Mouse (Mus musculus) midbrain, embryonic 14.5 days (tissue): ENCODE data around the gene Perp. TPM values are rescaled to one million over a fixed set of nuclear protein-coding genes. Genes with fewer than 3 reads are reported as not detected.

ENCODE experiments used
- ATAC-seq: fragments of 200-750 bp; cut with Nextera tagmentation; 2 replicates; pipeline ENCODE4 v1.8.0; 2017; ENCODE audit warnings: moderate number of reproducible peaks, moderate library complexity; ENCODE audit not compliant: low FRiP score, low TSS enrichment
- DNase-seq: peaks from one replicate; pipeline ENCODE4 v3.0.0-alpha.2; 2015
- H3K27ac ChIP-seq: fragments of 300-500 bp; sonication (generic); replicated peaks from 2 replicates; pipeline ENCODE4 v1.5.1; 2014; ENCODE audit warnings: mild to moderate bottlenecking, low read depth, low read length, moderate library complexity
- H3K27me3 ChIP-seq: fragments of 300-500 bp; sonication (generic); 2 replicates; pipeline ENCODE4 v1.6.1; 2014; ENCODE audit warnings: low read length, control low read depth, mixed read lengths; ENCODE audit not compliant: control insufficient read depth, insufficient read depth
- H3K36me3 ChIP-seq: fragments of 300-500 bp; sonication (generic); 2 replicates; pipeline ENCODE4 v1.6.1; 2014; ENCODE audit warnings: low read length, control low read depth; ENCODE audit not compliant: control insufficient read depth, insufficient read depth
- H3K4me1 ChIP-seq: fragments of 300-500 bp; sonication (generic); 2 replicates; pipeline ENCODE4 v1.6.1; 2014; ENCODE audit warnings: mild to moderate bottlenecking, antibody characterized with exemption, low read length, control low read depth; ENCODE audit not compliant: control insufficient read depth, insufficient read depth
- H3K4me2 ChIP-seq: fragments of 300-500 bp; sonication (generic); 2 replicates; pipeline ENCODE4 v1.6.1; 2014; ENCODE audit warnings: mild to moderate bottlenecking, low read length, moderate library complexity
- H3K4me3 ChIP-seq: fragments of 300-500 bp; sonication (generic); replicated peaks from 2 replicates; pipeline ENCODE4 v1.5.1; 2014; ENCODE audit warnings: low read depth, low read length
- H3K9ac ChIP-seq: fragments of 300-500 bp; sonication (generic); replicated peaks from 2 replicates; pipeline ENCODE4 v1.6.1; 2014; ENCODE audit warnings: mild to moderate bottlenecking, low read length, moderate library complexity
- H3K9me3 ChIP-seq: fragments of 300-500 bp; sonication (generic); 2 replicates; pipeline ENCODE4 v1.6.1; 2016; ENCODE audit warnings: low read length, control low read depth, mixed read lengths; ENCODE audit not compliant: control insufficient read depth
- WGBS: fragments of 180-500 bp; shearing (Covaris S2); extraction: QIAGEN DNeasy Blood & Tissue Kit; methylation state at CpG from one replicate; pipeline ENCODE4 v1.1.7; 2014; 5-methylcytosine and 5-hydroxymethylcytosine counted together
- polyA plus RNA-seq: library from polyadenylated mRNA; unstranded; fragments of >200 nt; fragmentation: Nextera tagmentation; extraction: Ambion mirVana; gene quantifications from 2 replicates; pipeline ENCODE4 v1.2.1, GENCODE M21; 2014

The Perp gene
- 4.1 and 4.3 TPM in 2 replicates for polyA plus RNA-seq

DNA sequence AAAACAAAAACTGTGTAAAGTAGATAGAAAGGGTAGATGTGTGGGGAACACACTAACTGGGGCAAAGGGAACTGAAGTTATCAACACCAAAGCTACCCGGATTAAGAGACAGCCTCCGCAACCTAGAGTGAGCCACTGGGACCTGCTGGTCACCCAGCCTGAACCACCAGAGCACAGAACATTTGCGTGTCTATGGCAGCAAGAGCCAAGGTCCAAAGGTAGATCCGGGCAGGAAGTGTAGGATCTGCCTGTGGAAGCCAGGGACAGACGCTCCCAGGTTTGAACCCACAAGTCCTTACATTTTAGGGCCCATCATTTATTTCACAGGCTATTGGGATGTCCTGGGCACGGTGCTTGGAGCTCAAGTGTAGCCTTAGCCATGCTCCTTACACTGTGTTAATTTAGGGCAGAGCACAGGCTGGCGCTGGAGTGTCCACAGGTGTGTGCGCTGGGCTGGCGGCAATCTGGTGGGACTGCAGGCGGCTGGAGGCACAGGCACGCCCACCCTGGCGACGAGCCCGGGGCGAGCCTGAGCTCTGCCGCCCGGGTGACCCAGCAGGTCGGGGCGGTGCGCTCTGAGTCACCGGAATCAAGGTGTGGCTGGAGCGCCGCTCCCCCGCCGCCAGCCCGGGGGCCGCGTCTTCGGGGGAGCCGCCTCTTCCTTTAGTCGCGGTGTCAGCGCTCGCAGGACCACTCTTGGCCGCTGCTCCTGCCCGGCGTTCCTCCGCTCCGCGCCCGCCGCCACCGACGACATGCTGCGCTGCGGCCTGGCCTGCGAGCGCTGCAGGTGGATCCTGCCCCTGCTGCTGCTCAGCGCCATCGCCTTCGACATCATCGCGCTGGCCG lies at the start of gene Perp:
Perp (plus strand) TSS at position 580 of the 846 bp plus-strand sequence.
- Histone ChIP-seq H3K36me3 (no peaks in the 10 kb centered on the region), H3K9ac (peak within 1 kb of the TSS; percentile 60), H3K4me3 (peak within 1 kb of the TSS; percentile 54), H3K4me1 (0 out of 2 replicates have a peak, but pooled peaks cover 3% of the 10 kb centered on the region), H3K27ac (no peak within 1 kb of the TSS), H3K9me3 (no peaks in the 10 kb centered on the region), H3K4me2 (peak within 1 kb of the TSS; percentile 95), H3K27me3 (peaks cover 30% of the 10 kb centered on the region)
- peak; percentile 76 for DNase-seq
- peak; percentile 82 for ATAC-seq
- WGBS = 3% methylated on average over 54 of the region's 54 CpGs

DNA sequence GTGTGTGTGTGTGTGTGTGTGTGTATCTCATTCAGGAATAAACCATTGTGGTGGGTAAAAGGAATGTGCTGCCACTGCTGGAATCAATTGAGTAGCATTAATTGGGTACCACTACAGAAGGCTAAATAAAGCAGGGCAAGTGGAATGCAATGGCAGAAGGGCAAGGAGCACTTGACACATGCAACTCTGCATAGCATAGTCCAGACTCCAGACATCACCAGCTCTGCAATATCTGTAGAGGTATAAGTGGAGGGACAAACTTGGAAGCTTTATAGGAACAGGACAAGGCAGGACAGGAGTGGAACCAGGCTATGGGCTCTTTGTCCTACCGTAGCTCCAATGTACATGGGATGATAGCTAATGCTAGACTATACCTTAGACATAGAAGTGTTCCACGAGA lies 33.1 kb upstream of the Perp start:
- Histone ChIP-seq H3K4me1 (no peaks in the 10 kb centered on the region), H3K27ac (no peak overlapping the region), H3K36me3 (no peaks in the 10 kb centered on the region), H3K4me2 (no peak overlapping the region), H3K9me3 (no peaks in the 10 kb centered on the region), H3K4me3 (no peak overlapping the region), H3K9ac (no peak overlapping the region), H3K27me3 (no peaks in the 10 kb centered on the region)
- ATAC-seq (no peak), DNase-seq (no peak)
- 89% methylated on average over 2 of the region's 2 CpGs for WGBS

DNA sequence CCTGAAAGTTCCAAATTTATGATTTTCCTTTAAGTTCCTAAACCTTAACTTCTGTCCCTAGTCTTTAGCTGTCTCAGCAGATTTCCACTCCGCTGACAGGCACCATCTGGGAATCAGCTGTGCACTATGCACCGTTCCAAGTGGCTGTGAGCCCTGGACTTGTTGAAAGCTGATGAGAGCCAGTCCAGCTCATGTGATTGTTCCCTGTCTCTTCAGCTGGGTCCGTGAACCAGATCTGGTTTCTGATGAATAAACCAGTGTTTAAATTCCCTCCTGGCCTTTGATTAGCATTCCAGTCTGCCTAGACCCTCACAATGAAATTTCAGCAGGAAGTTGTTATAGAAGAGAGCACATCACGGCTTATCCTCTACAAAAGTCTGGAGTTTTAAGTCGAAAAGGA lies 28.3 kb upstream of the Perp start:
- ATAC-seq = peak; percentile 60; the same call in 1 of the 2 replicates
- WGBS = 43% methylated on average over 5 of the region's 5 CpGs
- peak; percentile 53 for DNase-seq
- H3K4me2 ChIP-seq = no peak overlapping the region
- H3K4me1 ChIP-seq = no peaks in the 10 kb centered on the region
- no peaks in the 10 kb centered on the region for H3K9me3 ChIP-seq
- H3K27ac ChIP-seq = no peak overlapping the region
- H3K36me3 ChIP-seq = no peaks in the 10 kb centered on the region
- H3K4me3 ChIP-seq = no peak overlapping the region
- H3K27me3 ChIP-seq = no peaks in the 10 kb centered on the region
- no peak overlapping the region for H3K9ac ChIP-seq

DNA sequence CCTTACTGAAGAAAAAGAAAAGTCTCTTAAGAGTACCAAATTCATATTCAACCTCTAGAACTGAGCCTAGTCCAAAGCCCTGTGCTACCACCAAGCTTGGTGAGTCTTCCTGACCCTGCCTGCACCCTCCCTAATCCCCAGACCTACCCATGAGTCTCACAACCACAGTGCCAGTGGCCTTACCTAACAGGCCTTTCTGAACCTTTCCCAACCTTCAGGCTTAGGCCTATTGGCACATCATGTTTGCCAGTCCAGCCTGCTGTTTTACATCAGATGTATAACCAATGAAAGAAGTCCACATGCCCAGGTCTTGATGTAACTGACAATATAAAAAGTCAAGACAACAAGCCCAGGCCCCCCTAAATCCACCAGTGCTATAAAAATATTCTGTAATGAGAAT lies 19.7 kb upstream of the Perp start:
- H3K9me3 ChIP-seq = no peaks in the 10 kb centered on the region
- DNase-seq (no peak), ATAC-seq (no peak)
- no peak overlapping the region for H3K9ac ChIP-seq
- H3K4me3 ChIP-seq = no peak overlapping the region
- no peaks in the 10 kb centered on the region for H3K4me1 ChIP-seq
- H3K27ac ChIP-seq = no peak overlapping the region
- no peaks in the 10 kb centered on the region for H3K27me3 ChIP-seq
- no peak overlapping the region for H3K4me2 ChIP-seq
- H3K36me3 ChIP-seq = no peaks in the 10 kb centered on the region

DNA sequence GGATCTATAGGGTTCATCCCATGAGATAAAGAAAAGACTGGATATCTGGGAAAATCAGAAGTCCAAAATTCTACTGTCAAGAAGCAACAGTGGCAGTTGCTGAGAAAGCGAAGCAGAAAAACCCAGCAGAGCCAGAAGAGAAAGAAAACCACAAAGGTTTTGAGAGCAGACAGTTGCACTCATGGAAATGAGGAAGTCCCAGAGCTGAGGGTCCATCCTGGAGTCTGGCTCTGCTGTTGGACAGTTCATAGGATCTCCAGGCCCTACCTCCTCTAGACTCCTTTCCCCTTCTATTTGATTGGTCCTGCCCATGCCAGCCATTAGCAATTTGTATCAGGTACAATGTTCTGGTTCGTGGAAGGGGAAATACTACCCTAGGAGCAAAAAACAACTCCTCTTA lies 18.7 kb upstream of the Perp start:
- no peak for ATAC-seq

DNA sequence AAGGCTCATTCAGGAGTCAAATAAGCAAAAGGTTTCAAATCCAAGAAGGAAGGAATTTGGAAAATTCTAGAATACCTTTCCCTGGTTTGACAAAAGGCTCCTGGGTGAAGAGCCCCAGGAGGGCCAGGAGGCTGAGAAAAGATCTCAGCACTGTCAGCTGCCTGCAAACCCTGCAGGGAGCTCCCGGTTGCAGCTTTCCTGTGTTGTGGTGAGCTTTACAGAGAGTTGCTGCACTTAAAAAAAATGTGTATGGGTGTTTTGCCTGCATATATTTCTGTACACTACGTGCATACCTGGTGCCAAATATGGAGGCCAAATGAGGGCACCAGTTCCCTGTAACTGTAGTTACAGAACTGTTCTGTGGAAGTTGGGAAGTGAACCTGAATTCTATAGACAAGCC lies 16.9 kb upstream of the Perp start:
- no peak overlapping the region for H3K27ac ChIP-seq
- DNase-seq = no peak
- no peaks in the 10 kb centered on the region for H3K9me3 ChIP-seq
- no peak overlapping the region for H3K9ac ChIP-seq
- no peaks in the 10 kb centered on the region for H3K4me1 ChIP-seq
- WGBS = 29% methylated on average over 2 of the region's 2 CpGs
- no peak overlapping the region for H3K4me2 ChIP-seq
- no peak for ATAC-seq
- no peaks in the 10 kb centered on the region for H3K36me3 ChIP-seq
- no peak overlapping the region for H3K4me3 ChIP-seq
- H3K27me3 ChIP-seq = no peaks in the 10 kb centered on the region

More for the DNA sequence above, 18.7 kb upstream of the Perp start:
- H3K9ac ChIP-seq = no peak overlapping the region
- no peaks in the 10 kb centered on the region for H3K27me3 ChIP-seq
- WGBS = 86% methylated on average over 2 of the region's 2 CpGs
- H3K4me3 ChIP-seq = no peak overlapping the region
- no peak overlapping the region for H3K27ac ChIP-seq
- H3K36me3 ChIP-seq = no peaks in the 10 kb centered on the region
- no peaks in the 10 kb centered on the region for H3K9me3 ChIP-seq
- H3K4me2 ChIP-seq = no peak overlapping the region
- DNase-seq = no peak
- H3K4me1 ChIP-seq = no peaks in the 10 kb centered on the region

DNA sequence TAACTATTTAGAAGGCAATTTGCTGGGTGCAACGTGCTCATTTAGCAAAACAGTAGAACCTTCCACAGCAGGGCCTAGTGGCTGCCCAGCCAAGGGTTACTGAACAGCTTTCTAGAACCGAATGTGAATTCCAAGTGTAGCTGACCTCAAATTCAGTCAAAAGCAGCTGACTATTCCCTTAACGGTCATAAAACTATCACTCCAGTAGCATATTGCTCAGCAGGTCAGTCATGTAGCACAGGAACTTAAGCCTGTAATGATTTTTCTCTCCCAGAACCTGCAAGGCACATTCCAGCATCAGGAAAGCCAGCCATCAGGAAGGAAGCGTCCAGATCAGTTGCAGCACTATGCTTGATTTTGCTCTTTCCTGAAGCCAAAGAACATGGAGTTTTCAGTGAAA lies 14.5 kb upstream of the Perp start:
- DNase-seq (no peak), ATAC-seq (no peak)
- H3K4me3 ChIP-seq = no peak overlapping the region
- H3K4me1 ChIP-seq = no peaks in the 10 kb centered on the region
- H3K27ac ChIP-seq = no peak overlapping the region
- no peak overlapping the region for H3K4me2 ChIP-seq
- WGBS = 82% methylated on average over 4 of the region's 4 CpGs
- H3K27me3 ChIP-seq = no peaks in the 10 kb centered on the region
- H3K36me3 ChIP-seq = no peaks in the 10 kb centered on the region
- H3K9me3 ChIP-seq = no peaks in the 10 kb centered on the region
- H3K9ac ChIP-seq = no peak overlapping the region

DNA sequence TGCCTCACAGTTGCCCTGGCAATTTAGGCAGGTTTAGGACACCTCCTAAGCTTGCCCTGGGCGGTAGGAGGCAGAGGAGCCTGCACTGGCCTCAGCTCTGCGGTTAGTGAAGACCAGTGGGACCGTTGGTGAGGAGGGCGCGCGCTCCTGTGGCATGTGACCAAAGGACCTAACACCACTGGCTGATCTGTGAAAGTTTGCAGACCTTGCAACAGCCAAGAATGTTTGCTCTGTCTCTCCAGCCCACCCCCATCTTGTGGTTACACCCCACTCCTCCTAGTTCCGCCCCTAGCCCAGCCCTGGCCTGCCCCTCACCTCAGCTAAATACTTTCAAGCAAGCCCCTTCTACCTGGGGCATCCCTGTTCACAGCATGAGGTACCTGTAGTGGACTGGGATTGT lies 13.0 kb upstream of the Perp start:
- no peak overlapping the region for H3K9ac ChIP-seq
- ATAC-seq (no peak), DNase-seq (no peak)
- no peaks in the 10 kb centered on the region for H3K4me1 ChIP-seq
- no peaks in the 10 kb centered on the region for H3K9me3 ChIP-seq
- H3K36me3 ChIP-seq = no peaks in the 10 kb centered on the region
- H3K4me2 ChIP-seq = no peak overlapping the region
- H3K27ac ChIP-seq = no peak overlapping the region
- H3K4me3 ChIP-seq = no peak overlapping the region
- no peaks in the 10 kb centered on the region for H3K27me3 ChIP-seq
- 59% methylated on average over 7 of the region's 7 CpGs for WGBS

DNA sequence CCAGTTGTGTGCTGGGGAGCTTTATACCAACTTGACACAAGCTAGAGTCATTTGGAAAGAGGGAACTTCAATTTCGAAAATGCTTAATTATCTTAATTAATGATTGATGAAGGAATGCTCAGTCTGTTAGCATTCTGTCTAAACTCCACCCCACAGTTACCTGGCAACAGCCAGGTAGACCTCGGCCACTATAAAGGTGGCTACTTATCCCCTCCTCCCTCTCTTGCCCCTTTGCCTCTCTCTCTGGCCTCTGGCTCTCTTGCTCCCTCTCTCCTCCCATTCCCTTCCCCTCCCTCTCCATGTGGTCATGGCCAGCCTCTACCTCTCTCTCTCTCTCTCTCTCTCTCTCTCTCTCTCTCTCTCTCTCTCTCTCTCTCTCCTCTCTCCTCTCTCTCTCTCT lies 10.4 kb upstream of the Perp start:
- no peak overlapping the region for H3K27ac ChIP-seq
- H3K9ac ChIP-seq = no peak overlapping the region
- no peak overlapping the region for H3K4me2 ChIP-seq
- DNase-seq (no peak), ATAC-seq (no peak)
- no peaks in the 10 kb centered on the region for H3K27me3 ChIP-seq
- H3K4me1 ChIP-seq = no peaks in the 10 kb centered on the region
- WGBS = 72% methylated on average over 2 of the region's 2 CpGs
- H3K4me3 ChIP-seq = no peak overlapping the region
- no peaks in the 10 kb centered on the region for H3K9me3 ChIP-seq
- no peaks in the 10 kb centered on the region for H3K36me3 ChIP-seq
